Mouse (Mus musculus): ENCODE data around the gene Chml.

Chml gene

GRCm38 (mm10) chr1:175646952-175647351 lies 45.7 kb downstream of the Chml start:
- no peak for DNase-seq

- no peak for DNase-seq
Measured at GRCm38 (mm10) chr1:175643496-175644265, 49.0 kb downstream of the Chml start.

DNA sequence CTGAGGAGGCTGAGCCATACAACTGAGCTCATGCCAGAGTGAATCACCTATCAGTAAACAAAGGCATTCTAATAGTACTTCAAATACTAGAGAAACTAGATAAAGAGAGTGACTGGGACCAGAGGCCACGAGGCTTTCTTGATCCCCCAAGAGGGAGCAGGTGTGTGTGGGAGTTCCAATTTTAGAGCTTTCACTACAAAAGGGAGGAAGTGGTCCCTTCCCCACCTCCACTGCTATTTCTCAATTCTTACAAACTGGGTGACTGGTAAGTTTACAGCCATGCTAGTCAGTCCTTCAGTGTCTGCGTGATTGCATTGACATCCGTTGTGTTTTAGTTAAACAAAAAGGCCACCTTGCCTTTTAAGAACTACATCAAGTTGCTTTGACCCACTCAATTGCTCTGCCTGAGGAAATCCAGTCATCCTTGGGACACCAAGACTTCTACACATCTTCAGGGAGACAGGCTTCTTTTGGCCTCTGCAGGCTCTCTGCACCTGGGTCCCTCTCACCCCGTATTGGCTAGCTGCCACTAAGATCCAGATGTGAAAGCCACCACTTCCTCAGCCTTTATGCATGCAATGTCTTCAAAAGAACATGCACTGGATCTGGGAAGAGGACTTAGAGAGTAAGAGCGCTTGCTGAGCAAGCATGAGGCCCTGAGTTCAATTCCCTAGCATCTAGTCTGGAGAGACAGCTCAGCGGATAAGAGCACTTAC lies 52.1 kb downstream of the Chml start:
- DNase-seq = no peak

GRCm38 (mm10) chr1:175639072-175639471 lies 53.6 kb downstream of the Chml start:
- DNase-seq = no peak

GRCm38 (mm10) chr1:175637677-175638076 lies 55.0 kb downstream of the Chml start:
- DNase-seq = no peak

DNA sequence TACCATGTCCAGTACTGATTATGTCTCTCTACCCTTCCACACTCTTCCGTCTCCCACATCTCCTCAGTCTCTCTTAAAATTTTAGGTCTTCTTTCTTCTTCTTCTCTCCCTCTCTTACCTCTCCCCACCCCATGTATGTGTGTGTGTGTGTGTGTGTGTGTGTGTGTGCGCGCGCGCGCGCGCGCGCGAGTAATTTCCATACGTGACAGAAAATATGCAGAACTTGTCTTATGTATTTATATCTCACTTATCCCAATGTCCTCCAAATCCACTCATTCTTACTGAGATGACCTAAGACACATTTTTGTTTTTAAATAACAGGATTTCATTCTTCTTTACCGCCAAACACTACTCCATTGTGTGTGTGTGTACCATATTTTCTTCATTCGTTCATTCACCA lies 60.2 kb downstream of the Chml start:
- DNase-seq = no peak

Data from lung, postnatal 10 days (tissue).